Mouse (Mus musculus) limb, embryonic 10.5 days (tissue): ENCODE data around the gene Socs2. TPM values are rescaled to one million over a fixed set of nuclear protein-coding genes. Genes with fewer than 3 reads are reported as not detected.
A peak's percentile ranks its signal among the peaks of the same experiment; 100 is the strongest.
"Not testable (repeated sequence)": the region's sequence is repeated elsewhere in the genome, so short reads cannot be mapped to it uniquely, and the experiment has no call there.

Experiments
- DNase-seq: peaks from one replicate; pipeline ENCODE4 v3.0.0-alpha.2; 2017; ENCODE audit warnings: low spot score
- H3K27ac ChIP-seq: fragments of 300-500 bp; sonication (generic); 2 replicates; pipeline ENCODE4 v1.5.1; 2016; ENCODE audit warnings: mild to moderate bottlenecking
- H3K27me3 ChIP-seq: fragments of 300-500 bp; sonication (generic); 2 replicates; pipeline ENCODE4 v1.6.1; 2016; ENCODE audit warnings: low read depth, mild to moderate bottlenecking; ENCODE audit not compliant: poor library complexity, severe bottlenecking
- H3K36me3 ChIP-seq: fragments of 300-500 bp; sonication (generic); 2 replicates; pipeline ENCODE4 v1.6.1; 2016; ENCODE audit warnings: mild to moderate bottlenecking, moderate library complexity
- H3K4me1 ChIP-seq: fragments of 300-500 bp; sonication (generic); 2 replicates; pipeline ENCODE4 v1.6.1; 2016
- H3K4me3 ChIP-seq: fragments of 300-500 bp; sonication (generic); 2 replicates; pipeline ENCODE4 v1.5.1; 2016; ENCODE audit warnings: mild to moderate bottlenecking, moderate library complexity
- H3K9me3 ChIP-seq: fragments of 300-500 bp; sonication (generic); replicated peaks from 2 replicates; pipeline ENCODE4 v1.6.1; 2016; ENCODE audit warnings: mild to moderate bottlenecking
- WGBS: fragments of 180-500 bp; shearing (Covaris S2); methylation state at CpG from one replicate; pipeline ENCODE4 v1.1.7; 2016; 5-methylcytosine and 5-hydroxymethylcytosine counted together
- polyA plus RNA-seq: library from polyadenylated mRNA; unstranded; fragments of >200 nt; fragmentation: Nextera tagmentation; extraction: Ambion mirVana; gene quantifications from 2 replicates; pipeline ENCODE4 v1.2.1, GENCODE M21; 2016

The Socs2 gene
- polyA plus RNA-seq, 1 experiment from 2014 or later, result 34.5 TPM

- Histone ChIP-seq H3K27me3 (peaks cover 35% of the 10 kb centered on the region; the same call in 1 of the 2 replicates), H3K4me3 (peak overlapping the region; percentile 45), H3K9me3 (no peaks in the 10 kb centered on the region), H3K27ac (0 out of 2 replicates have a peak overlapping the region, but pooled peaks have one; percentile 31), H3K36me3 (no peaks in the 10 kb centered on the region), H3K4me1 (peaks cover 40% of the 10 kb centered on the region)
- DNase-seq, result peak; percentile 50
- 2% methylated on average over 18 of the region's 18 CpGs for whole genome bisulfite sequencing
Measured at GRCm38 (mm10) chr10:95398489-95398888, 18.5 kb downstream of the Socs2 start.

- no peaks in the 10 kb centered on the region for H3K36me3 ChIP-seq
- H3K4me1 ChIP-seq, result peaks cover 41% of the 10 kb centered on the region
- H3K27me3 ChIP-seq, result peaks cover 36% of the 10 kb centered on the region; the same call in 1 of the 2 replicates
- no peak overlapping the region for H3K4me3 ChIP-seq
- H3K27ac ChIP-seq, result no peak overlapping the region
- no peaks in the 10 kb centered on the region for H3K9me3 ChIP-seq
- WGBS, result 52% methylated on average over 7 of the region's 7 CpGs
- no peak for DNase-seq
Measured at GRCm38 (mm10) chr10:95397191-95397835, 19.7 kb downstream of the Socs2 start.

- Histone ChIP-seq H3K9me3 (no peaks in the 10 kb centered on the region), H3K4me1 (peaks cover 45% of the 10 kb centered on the region), H3K4me3 (no peak overlapping the region), H3K36me3 (no peaks in the 10 kb centered on the region), H3K27ac (no peak overlapping the region), H3K27me3 (peaks cover 32% of the 10 kb centered on the region; the same call in 1 of the 2 replicates)
- no peak for DNase-seq
- WGBS, result 84% methylated on average over 8 of the region's 8 CpGs
Measured at GRCm38 (mm10) chr10:95396356-95396755, 20.6 kb downstream of the Socs2 start.

GRCm38 (mm10) chr10:95394819-95395812 lies 21.9 kb downstream of the Socs2 start:
- no peak for DNase-seq
- WGBS, result 48% methylated on average over 25 of the region's 25 CpGs
- no peaks in the 10 kb centered on the region for H3K36me3 ChIP-seq
- no peak overlapping the region for H3K4me3 ChIP-seq
- H3K4me1 ChIP-seq, result peaks cover 45% of the 10 kb centered on the region
- no peak overlapping the region for H3K27ac ChIP-seq
- peaks cover 32% of the 10 kb centered on the region; the same call in 1 of the 2 replicates for H3K27me3 ChIP-seq
- H3K9me3 ChIP-seq, result no peaks in the 10 kb centered on the region

- H3K4me3 ChIP-seq, result no peak overlapping the region
- H3K27me3 ChIP-seq, result peaks cover 16% of the 10 kb centered on the region; the same call in 1 of the 2 replicates
- 56% methylated on average over 8 of the region's 8 CpGs for WGBS
- H3K27ac ChIP-seq, result no peak overlapping the region
- H3K36me3 ChIP-seq, result no peaks in the 10 kb centered on the region
- no peaks in the 10 kb centered on the region for H3K9me3 ChIP-seq
- peaks cover 27% of the 10 kb centered on the region for H3K4me1 ChIP-seq
- no peak for DNase-seq
Measured at GRCm38 (mm10) chr10:95392073-95392472, 24.9 kb downstream of the Socs2 start.

GRCm38 (mm10) chr10:95390871-95391270 lies 26.1 kb downstream of the Socs2 start:
- H3K4me3 ChIP-seq, result no peak overlapping the region
- peaks cover 21% of the 10 kb centered on the region for H3K4me1 ChIP-seq
- H3K36me3 ChIP-seq, result no peaks in the 10 kb centered on the region
- no peak for DNase-seq
- 95% methylated on average over 9 of the region's 9 CpGs for WGBS
- peaks cover 8% of the 10 kb centered on the region; the same call in 1 of the 2 replicates for H3K27me3 ChIP-seq
- no peak overlapping the region for H3K27ac ChIP-seq
- no peaks in the 10 kb centered on the region for H3K9me3 ChIP-seq

GRCm38 (mm10) chr10:95389805-95390204 lies 27.2 kb downstream of the Socs2 start:
- DNase-seq, H3K27ac ChIP-seq, H3K4me3 ChIP-seq, H3K36me3 ChIP-seq, H3K9me3 ChIP-seq, H3K27me3 ChIP-seq: not testable (repeated sequence)
- WGBS, result 95% methylated on average over 5 of the region's 5 CpGs
- H3K4me1 ChIP-seq, result peaks cover 11% of the 10 kb centered on the region

GRCm38 (mm10) chr10:95388821-95389477 lies 28.0 kb downstream of the Socs2 start:
- Histone ChIP-seq H3K4me3 (no peak overlapping the region), H3K36me3 (no peaks in the 10 kb centered on the region), H3K4me1 (peaks cover 5% of the 10 kb centered on the region), H3K27me3 (peaks cover 4% of the 10 kb centered on the region; the same call in 1 of the 2 replicates), H3K9me3 (no peaks in the 10 kb centered on the region), H3K27ac (no peak overlapping the region)
- 79% methylated on average over 23 of the region's 23 CpGs for WGBS
- no peak for DNase-seq

GRCm38 (mm10) chr10:95386527-95386926 lies 30.5 kb downstream of the Socs2 start:
- no peaks in the 10 kb centered on the region for H3K27me3 ChIP-seq

GRCm38 (mm10) chr10:95385801-95386203 lies 31.2 kb downstream of the Socs2 start:
- 85% methylated on average over 4 of the region's 4 CpGs for WGBS
- no peak overlapping the region for H3K27ac ChIP-seq
- H3K4me3 ChIP-seq, result no peak overlapping the region
- DNase-seq, result no peak
- no peaks in the 10 kb centered on the region for H3K36me3 ChIP-seq
- no peaks in the 10 kb centered on the region for H3K9me3 ChIP-seq
- no peaks in the 10 kb centered on the region for H3K27me3 ChIP-seq
- H3K4me1 ChIP-seq, result no peaks in the 10 kb centered on the region

More at GRCm38 (mm10) chr10:95386527-95386926, 30.5 kb downstream of the Socs2 start:
- Histone ChIP-seq H3K27ac (no peak overlapping the region), H3K36me3 (no peaks in the 10 kb centered on the region), H3K4me1 (no peaks in the 10 kb centered on the region), H3K4me3 (no peak overlapping the region), H3K9me3 (no peaks in the 10 kb centered on the region)
- no peak for DNase-seq
- 89% methylated on average over 6 of the region's 6 CpGs for WGBS

- no peaks in the 10 kb centered on the region for H3K4me1 ChIP-seq
- H3K27ac ChIP-seq, result no peak overlapping the region
- H3K4me3 ChIP-seq, result no peak overlapping the region
- no peaks in the 10 kb centered on the region for H3K9me3 ChIP-seq
- no peaks in the 10 kb centered on the region for H3K36me3 ChIP-seq
- no peaks in the 10 kb centered on the region for H3K27me3 ChIP-seq
- 74% methylated on average over 1 of the region's 1 CpGs for WGBS
- DNase-seq, result no peak
Measured at GRCm38 (mm10) chr10:95385081-95385480, 31.9 kb downstream of the Socs2 start.

GRCm38 (mm10) chr10:95384446-95384845 lies 32.5 kb downstream of the Socs2 start:
- no peaks in the 10 kb centered on the region for H3K36me3 ChIP-seq
- no peaks in the 10 kb centered on the region for H3K27me3 ChIP-seq
- H3K27ac ChIP-seq, result no peak overlapping the region
- no peak overlapping the region for H3K4me3 ChIP-seq
- H3K9me3 ChIP-seq, result 0 out of 2 replicates have a peak, but pooled peaks cover 2% of the 10 kb centered on the region
- DNase-seq, result no peak
- 91% methylated on average over 8 of the region's 8 CpGs for WGBS
- no peaks in the 10 kb centered on the region for H3K4me1 ChIP-seq
